Mouse (Mus musculus): ENCODE data around the gene Kcna2.
A peak's percentile ranks its signal among the peaks of the same experiment; 100 is the strongest.

Kcna2 gene

DNA sequence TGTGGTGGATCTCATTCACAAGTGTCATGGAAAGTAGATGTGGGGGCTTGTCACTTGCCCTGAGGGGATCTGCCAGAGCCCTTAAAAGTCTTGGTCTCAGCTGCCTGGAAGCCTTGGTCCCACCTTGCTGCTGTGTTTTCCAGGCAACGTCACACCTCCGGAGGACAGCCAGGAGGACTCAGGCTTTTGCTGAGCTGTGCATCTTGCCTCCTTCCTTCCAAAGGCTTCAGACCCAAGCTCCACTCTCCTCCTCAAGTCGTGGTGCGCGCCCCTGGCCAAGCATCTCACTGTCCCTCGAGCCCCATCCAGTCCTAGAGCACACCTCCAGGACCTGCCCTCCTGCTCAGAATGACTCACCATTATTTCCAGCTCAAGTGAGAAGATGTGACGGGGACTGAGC, 2.1 kb downstream of the Kcna2 start:
- DNase-seq: no peak

DNA sequence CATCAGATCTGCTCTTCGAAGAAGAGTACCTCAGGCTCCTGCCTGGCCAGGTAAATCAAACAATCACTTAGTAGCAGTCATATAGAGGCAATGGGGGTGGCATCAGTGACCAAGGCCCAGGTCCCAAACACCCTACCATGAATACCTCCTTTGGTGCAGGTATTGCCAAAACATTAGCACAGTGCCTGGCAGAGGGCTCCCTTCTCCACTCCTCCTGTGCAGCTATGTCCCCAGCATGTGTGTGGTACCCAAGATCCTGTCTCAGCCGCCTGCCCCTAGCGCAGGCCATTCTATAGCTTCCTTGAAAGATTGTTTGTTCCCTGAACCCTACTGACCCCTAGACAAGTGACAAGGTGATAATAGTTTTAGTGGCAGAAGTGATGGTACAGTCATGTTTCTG, 2.5 kb downstream of the Kcna2 start:
- no peak for DNase-seq

DNA sequence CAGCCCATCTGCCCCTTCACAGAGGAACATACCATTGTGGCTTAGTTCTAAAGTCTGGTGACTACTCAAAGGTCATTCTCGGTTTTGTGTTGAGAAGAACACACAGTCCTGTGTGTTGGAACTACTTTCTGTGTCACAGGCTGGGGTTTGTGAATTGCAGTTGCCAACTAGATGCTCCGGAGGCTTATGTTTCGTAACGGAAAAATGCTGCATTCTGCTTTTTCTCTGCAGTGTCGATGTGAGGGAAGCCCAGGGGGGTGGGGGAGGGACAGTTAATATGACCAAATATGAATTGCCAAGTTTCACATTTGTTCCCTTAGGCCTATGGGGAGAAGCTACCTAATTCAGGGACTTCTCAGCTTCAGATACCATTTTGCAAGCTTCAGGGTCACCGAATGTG, 5.0 kb downstream of the Kcna2 start:
- no peak for DNase-seq

DNA sequence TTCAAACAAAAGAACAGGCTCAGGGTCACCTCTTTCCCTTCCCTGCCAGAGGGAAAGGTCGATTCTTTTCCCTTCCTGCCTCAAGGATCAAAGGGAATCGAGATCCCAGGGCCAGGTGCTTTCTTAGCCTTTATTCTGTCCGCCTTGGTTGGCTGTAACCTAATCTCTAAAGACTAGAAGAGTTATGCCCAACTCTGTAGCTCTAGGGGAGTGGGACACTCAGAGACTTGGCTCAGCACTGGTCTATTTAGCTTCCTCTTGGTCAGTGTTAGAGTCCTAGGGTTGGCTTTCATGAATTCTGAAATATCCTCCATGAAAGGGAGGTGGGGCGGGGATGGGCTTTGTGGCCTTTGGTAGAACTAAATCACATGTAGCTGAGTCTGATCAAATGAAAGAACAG, 11.6 kb downstream of the Kcna2 start:
- DNase-seq: no peak

DNA sequence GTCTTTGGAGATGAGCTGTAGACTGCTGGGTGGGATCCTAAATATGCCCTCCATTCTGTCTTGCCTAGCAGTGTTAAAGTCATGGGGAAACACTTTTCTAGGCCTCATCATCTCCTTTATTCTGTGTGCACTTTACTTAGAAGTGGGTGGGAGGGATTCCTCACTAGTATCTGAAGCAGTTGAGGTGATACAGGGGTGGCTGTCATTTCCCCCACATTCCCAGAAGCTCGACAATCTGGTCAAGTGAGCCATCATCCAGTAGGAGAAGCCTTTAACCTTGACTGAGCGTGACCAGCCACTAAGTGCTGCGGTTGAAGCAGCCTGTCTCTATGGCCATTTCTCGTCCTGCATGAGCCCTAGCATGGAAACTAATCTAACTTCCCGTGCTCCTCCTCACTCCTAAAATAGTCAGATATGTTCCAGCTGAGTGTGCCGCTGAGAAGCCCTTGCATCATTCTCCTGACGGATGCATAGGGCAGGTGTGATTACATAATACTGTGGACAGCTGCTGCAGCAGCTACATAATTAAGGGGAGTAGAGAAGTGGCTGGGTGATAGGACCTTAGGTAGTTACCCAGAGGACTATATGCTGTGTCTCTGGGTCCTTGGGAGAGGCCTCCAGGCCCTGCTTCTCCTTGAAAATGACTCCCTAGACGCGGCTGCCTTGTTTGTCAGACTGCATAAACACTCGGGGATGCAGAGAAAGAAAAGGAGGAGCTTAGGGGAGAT, 12.2 kb downstream of the Kcna2 start:
- DNase-seq: no peak

DNA sequence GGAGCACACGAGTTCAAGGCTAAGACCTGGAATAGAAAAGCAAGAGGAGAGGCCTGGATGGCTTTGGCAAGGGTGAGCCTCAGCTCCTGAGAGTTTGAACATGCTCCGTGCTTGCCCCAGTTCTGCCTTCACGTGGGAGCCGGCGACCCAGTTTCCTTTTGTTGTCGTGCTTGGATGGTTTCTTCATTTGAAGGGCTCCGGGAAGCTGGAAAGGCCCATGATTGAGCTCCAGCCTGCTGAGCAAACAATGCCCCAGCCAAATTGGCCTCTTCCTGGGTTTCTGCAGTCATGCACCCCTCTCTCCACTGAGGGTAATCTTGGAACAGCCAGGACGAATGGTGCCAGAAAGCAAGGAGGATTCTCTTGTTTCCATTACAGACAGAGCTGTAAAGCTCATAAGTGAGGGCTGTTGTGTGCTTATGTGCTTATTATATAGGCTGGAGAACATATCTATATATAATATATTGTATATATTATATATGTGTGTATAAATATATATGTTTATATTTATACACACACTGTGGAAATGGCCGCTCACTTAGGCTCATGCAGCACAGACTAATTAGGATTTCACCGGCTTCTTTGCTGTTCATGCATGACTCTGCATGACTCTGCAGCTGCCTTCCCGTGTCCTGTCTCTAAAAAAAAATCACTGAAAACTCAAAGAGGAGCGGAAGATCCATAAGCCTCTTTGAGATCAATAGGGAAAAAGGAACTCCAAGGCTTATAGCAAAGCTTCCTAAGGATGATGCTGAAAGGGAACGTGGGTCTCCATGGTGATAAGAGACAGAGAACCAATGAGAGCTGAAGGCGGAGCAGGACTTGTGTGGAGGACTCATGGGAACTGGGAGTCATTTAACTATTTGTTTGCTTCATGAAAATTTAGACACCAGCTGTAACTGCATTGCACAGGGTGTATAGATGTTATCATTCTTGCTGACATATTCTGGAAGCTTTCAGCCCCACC, 13.1 kb downstream of the Kcna2 start:
- no peak for DNase-seq

DNA sequence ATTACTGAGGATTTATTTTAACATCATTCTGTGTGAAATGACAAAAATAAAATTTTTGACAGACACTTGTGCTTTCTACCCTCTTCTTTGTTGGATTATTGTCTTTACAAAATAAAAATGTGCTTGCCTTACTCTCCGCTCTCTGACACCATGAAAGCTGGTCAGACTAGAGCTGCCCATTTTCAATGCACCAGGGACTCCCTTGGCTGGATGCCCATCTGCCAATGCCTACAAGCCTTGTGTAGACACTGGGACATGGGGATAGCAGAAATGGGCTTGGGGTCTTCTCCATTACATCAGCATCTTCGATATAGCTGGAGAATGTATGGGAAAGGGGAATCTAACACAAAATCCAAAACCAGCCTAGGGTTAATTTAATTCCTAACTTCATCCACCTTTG, 14.0 kb downstream of the Kcna2 start:
- no peak for DNase-seq

DNA sequence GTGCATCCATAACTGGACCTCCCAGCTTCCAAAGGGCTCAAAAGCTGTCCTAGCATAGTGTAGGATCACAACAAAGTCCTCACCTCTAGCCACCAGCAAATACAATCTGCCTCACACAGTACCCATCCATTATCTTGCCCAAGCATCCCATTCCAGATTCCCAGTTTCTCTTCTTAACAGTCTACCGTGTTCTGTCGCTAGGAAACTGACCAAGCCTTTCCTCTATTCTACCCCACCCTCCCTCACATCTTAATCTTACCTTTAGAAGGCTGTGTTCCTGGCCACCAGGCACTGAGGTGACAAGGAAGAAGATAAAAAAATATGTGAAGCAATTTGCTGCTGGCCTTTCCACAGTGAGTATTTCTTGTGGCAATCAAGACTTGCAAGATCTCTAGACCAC, 14.8 kb downstream of the Kcna2 start:
- DNase-seq: no peak

DNA sequence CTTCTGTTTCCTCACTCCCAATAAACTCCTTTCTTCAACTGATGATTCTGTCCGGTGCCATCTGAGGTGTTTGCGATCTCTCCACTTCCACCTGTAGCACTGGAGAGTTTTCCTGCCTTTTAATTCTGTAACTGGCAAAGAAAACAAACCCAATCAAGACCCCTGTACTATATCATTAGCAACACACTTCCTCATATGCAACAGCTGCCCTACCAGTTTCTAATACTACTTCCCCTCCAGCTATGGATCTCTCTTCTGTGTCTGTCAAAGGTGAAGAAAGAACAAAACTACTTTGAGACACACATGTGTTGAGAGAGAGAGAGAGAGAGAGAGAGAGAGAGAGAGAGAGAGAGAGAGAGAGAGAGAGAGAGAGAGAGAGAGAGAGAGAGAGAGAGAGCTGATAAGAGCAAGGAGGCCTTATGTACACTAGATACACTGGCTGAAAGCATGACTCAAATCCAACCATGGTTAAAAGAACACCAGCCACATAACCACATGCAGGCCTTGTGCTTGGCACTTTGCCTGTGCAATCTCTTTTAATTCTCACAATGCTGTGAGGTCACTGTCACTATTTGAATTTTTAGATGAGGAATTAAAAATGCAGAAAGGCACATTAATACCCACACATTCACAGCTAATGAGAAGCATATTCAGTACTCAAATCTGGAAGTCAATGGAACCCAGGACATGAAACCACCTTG, 19.1 kb downstream of the Kcna2 start:
- DNase-seq: no peak

DNA sequence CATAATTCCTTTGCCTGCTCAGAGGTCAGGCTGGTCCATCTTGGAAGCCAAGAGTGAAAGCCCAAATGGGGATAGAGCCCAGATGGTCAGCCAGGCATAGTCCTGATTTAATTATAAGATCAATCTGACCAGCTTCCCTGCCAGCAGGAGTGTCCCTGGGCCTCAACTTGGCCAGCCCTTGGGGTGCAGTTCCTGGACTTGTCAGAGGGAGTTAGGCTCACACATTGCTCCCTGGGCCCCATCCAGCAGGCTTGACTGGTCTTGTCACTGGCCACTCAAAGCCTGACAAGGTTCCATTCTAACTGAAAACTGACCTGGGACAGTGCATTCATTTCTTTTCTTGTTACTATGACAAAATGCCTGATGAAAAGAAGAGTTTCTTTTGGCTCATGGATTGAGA, 21.4 kb downstream of the Kcna2 start:
- DNase-seq: no peak

DNA sequence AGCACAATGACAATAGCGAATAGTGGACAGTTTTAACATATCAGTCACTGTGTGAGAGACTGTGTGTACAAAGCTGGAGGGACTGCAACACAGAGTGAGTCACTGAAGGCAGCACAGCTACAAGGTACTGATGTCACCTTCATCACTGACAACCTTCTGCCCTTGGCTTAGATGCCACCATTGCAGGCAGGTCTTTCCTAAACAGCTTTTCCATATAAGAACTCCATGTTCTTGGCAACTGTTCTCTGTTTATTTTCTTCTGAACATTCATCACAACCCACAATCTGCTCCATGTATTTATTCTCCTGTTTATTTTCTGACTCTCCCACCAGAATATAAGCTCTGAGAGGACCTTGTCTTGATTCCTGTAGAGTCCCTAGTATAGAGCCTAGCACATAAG, 26.7 kb downstream of the Kcna2 start:
- no peak for DNase-seq

DNA sequence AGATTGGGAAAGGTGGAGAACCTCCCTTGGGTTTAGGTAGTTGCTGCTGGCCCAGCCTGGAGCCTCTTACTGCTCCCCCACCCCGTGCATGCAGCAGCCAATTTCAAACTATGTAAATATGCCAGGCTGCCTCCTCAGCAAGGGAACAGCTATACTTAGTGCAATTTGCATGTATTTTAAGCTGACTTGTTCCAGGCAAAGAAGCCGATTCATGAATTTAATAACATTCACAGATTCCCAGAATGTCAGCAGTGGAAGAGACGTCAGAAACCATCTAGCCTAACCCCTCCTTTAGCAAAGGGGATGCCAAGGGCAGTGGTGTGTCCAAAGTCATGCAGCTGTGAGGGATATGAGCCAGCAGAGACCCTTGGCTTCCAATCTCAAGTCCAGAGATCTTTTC, 27.5 kb downstream of the Kcna2 start:
- no peak for DNase-seq

DNA sequence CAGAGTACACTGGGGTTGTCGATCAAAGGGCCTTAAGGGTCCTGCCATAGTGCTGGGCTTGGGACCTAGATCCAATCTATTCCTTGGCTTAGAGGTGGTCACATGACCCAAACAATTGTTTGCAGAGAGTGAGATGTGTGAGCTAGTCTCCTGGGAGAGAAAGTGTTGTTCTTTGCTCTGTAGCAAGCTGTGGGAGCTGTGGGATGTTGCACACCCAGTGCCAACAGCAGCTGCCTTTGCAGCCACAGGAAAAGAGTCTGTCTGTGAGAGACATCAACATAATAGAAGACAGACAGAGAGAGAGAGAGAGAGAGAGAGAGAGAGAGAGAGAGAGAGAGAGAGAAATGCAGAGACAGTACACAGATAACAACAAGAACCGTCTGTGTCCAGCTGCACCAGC, 28.3 kb downstream of the Kcna2 start:
- no peak for DNase-seq

DNA sequence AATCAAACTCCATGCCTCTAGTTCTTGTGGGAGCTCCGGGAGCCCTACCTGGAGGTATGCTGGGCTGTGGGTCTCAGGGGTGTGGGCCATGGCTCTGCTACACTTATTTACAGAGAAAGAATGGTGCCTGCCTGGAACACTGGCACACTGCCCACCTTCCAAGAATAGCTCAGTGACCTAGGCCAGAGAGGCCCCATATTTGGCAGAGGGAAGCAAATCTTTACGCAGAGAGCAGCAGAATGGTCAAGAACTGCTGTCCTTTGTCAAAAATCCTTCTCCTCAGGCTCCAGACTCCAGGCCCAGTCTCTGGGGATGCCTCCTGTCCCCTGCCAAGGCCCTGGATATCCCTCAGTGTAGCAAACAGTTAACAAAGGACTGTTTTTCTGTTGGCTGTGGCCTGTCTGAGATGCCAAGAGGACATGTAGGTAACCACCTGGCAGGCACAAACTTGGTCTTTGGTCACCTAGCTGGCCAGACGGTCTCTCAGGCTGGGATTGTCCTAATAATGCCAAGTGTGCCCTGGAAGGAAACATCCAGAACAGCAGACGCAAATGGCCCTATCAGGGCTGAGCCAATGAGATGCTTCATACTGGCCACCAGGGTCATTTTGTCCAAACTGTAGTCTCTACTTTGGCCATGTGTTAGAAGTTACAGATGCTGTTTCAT, 29.8 kb downstream of the Kcna2 start:
- peak; percentile 39 for DNase-seq

DNA sequence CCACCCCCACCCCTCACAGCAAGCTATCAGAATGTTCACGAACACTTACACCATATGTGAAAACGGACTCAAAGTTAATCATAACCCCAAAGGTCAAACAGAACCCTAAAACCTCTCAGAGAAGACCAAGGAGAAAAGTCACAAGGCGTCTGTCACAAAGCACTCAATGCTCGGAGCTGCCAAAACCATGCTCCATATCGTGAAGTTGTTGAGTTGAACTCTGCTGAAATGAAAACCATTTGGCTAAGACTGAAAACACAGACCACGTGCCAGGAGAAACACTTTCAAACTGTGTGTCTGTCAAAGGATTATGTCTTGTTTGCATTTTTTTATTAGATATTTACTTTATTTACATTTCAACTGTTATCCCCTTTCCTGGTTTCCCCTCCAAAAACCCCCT, 30.9 kb downstream of the Kcna2 start:
- DNase-seq: no peak

DNA sequence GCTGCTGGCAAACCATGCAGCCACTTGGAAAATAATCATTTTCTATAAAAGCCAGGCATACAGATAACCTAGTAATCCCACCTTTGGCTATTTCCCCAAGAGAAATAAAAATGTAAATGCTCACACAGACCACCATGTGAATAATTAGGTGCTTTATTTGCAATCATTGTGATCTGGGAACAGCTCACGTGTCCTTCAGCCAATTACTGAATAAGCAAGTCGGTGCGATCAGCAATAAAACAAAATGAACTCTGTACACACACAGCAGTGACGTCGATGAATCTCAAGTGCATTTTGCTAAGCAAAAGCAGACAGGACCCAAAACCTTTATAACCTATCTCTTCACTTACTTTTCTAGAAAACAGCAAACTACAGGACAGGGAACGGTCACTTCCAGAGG, 31.7 kb downstream of the Kcna2 start:
- DNase-seq: no peak

DNA sequence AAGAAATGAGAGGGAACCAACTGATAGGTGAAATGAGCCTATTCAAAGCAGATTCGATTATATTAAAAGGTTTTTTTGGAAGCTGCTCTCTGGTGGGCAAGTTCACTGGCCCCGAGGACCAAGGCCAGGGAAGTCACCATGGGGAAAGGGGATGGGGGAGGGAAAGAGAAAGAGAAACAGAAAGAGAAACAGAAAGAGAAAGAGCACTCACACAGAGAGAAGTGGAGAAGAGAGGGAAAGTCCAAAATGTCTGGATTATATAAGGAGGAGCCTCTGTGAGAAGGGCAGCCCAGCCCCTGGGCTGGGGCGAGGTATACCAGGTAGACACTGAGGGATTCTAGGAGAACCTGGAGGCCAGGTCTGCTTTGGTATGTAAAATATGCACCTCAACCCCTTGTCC, 33.5 kb downstream of the Kcna2 start:
- DNase-seq: no peak

DNA sequence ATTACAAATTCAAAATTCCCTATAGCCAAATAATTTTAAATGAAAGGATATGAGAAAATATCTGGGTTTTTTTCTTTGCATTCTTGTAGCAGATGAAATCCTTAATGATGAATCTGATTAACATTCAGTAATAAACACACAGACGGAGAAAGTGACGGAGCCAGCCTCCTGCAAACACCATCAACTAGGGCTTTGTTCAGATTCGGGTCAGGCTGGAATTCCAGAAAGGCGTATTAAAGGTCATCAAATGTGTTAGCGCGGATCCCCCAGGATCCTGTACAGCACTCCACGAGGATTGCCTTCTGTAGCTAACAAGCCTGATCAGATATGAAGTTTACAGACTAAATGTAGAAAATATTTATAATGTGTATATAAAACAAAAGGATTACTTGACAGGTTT, 46.2 kb downstream of the Kcna2 start:
- no peak for DNase-seq

DNA sequence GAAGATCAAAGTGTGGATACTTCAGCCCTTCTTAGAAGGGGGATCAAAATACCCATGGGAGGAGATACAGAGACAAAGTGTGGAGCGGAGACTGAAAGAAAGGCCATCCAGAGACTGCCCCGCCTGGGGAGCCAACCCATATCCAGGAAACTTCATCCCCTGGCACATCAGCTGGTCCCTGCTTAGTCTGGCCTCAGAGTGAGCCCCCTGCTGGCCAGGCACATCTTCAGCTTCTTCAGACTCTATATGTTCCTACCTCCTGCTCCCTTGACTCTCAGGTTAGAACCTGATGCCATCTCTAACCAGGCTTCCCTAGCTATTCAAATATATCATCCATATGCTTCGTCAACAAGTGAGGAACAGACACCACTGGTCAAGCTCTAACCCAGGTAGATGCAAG, 48.1 kb downstream of the Kcna2 start:
- DNase-seq: peak; percentile 34

DNA sequence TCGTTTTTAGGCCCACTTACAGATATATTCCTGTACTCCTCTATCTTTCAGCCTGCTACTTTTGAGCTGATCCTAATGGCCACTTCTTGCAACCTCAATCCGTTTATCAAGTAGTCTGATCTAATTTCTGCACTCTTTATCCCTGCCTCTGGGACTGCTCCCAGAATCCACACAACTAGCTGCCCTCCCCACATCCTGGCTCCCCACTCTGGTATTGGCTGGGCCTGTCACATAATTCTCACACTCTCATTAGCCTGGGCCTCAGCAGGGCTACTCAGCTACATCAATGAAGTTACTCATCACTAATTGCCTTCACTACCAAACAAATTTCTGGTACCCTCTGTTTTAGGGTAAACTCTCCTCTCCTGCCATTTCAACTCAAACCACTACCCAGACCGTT, 49.5 kb downstream of the Kcna2 start:
- DNase-seq: no peak

DNA sequence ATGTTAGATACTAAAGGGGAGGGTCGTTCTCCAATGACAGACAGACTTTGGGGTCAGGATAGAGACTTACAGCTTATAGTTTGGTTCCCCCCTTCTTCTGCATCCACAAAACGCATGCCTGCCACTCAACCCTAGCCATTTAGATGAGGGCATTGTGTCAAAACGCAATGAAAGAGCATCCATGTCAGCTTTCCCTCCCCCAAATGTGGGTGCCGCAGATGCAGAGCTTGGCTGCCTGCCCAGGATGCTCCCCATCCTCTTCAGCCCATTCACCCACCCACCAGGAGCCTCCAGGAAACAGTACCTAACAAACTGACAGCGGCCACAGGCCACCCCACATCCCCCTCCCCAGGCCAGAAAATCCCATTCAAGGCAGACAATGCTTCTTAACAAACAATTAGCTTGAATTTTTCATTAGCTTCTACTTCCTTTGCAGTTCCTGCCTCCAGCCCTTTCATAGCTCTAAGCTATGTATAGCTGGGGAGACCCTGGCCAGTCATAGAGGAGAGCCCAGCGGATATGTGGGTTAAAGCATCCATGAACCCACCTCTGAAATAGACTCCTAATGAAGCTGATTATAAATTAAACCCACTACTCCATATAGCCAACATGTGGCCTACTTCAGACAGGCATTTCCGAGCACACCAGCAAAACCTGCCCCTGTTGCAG, 50.1 kb downstream of the Kcna2 start:
- no peak for DNase-seq
